Mouse (Mus musculus) spleen, adult 2 months (tissue): ENCODE measurements around the gene Tsc2. TPM values are rescaled to one million over a fixed set of nuclear protein-coding genes. Genes with fewer than 3 reads are reported as not detected.

Source experiments
- DNase-seq, 2 experiments: peaks; one replicate each; pipeline versions ENCODE4 v3.0.0 to v3.0.0-alpha.2; 2012 to 2021; ENCODE audit warnings: low spot score in 2 of 2, low read depth in 1 of 2
- H3K27ac ChIP-seq: fragments of 200-500 bp; 2 replicates; pipeline ENCODE4 v1.5.1; 2012; ENCODE audit warnings: low read length, inconsistent platforms; ENCODE audit not compliant: insufficient read depth
- H3K27me3 ChIP-seq: fragments of 200-500 bp; 2 replicates; pipeline ENCODE4 v1.6.1; 2012; ENCODE audit warnings: mild to moderate bottlenecking, moderate library complexity, low read length, inconsistent platforms; ENCODE audit not compliant: control insufficient read depth, insufficient read depth
- H3K36me3 ChIP-seq: fragments of 200-500 bp; 2 replicates; pipeline ENCODE4 v1.6.1; 2012; ENCODE audit warnings: mild to moderate bottlenecking, low read length, inconsistent platforms; ENCODE audit not compliant: control insufficient read depth, insufficient read depth
- H3K4me1 ChIP-seq: fragments of 200-500 bp; 2 replicates; pipeline ENCODE4 v1.6.1; 2011; ENCODE audit warnings: inconsistent platforms; ENCODE audit not compliant: control insufficient read depth, insufficient read depth, insufficient read length
- H3K4me3 ChIP-seq: fragments of 200-500 bp; 2 replicates; pipeline ENCODE4 v1.5.1; 2011; ENCODE audit warnings: mild to moderate bottlenecking, inconsistent platforms; ENCODE audit not compliant: insufficient read depth, insufficient read length; ENCODE audit errors: extremely low read depth
- CTCF ChIP-seq: fragments of 200-500 bp; IDR thresholded peaks from 2 replicates; pipeline ENCODE4 v1.5.1; 2011; ENCODE audit warnings: mild to moderate bottlenecking, inconsistent platforms; ENCODE audit not compliant: insufficient read depth, insufficient read length, insufficient replicate concordance; ENCODE audit errors: extremely low read depth
- POLR2A ChIP-seq: fragments of 200-500 bp; IDR thresholded peaks from 2 replicates; pipeline ENCODE4 v1.6.1; 2011; ENCODE audit warnings: low read depth, low read length, inconsistent platforms
- WGBS: fragments of 180-500 bp; shearing (Covaris S2); methylation state at CpG from one replicate; pipeline ENCODE4 v1.1.7; 2018; 5-methylcytosine and 5-hydroxymethylcytosine counted together
- polyA plus RNA-seq: library from polyadenylated mRNA; depleted of rRNA; stranded (reverse); fragments of >200 nt; gene quantifications from 2 replicates; pipeline ENCODE4 v1.2.3, GENCODE M21; 2012

Tsc2 gene
- polyA plus RNA-seq, 1 experiment: 86.1 TPM

- no peaks in the 10 kb centered on the region for H3K27me3 ChIP-seq
- no peak overlapping the region for H3K27ac ChIP-seq
- peaks cover 6% of the 10 kb centered on the region; the same call in 1 of the 2 replicates for H3K4me1 ChIP-seq
- TF ChIP-seq POLR2A (no peak), CTCF (no peak)
- no peaks in the 10 kb centered on the region for H3K36me3 ChIP-seq
- no peak overlapping the region for H3K4me3 ChIP-seq
- WGBS: 88% methylated on average over 5 of the region's 5 CpGs
- no peak for DNase-seq
Observed at GRCm38 (mm10) chr17:24636781-24637481, 4.5 kb upstream of the Tsc2 start.

- no peaks in the 10 kb centered on the region for H3K27me3 ChIP-seq
- no peak overlapping the region for H3K4me3 ChIP-seq
- no peak for TF ChIP-seq POLR2A
- no peak for TF ChIP-seq CTCF
- H3K27ac ChIP-seq: no peak overlapping the region
- WGBS: 90% methylated on average over 5 of the region's 5 CpGs
- no peak for DNase-seq
- no peaks in the 10 kb centered on the region for H3K36me3 ChIP-seq
- H3K4me1 ChIP-seq: peaks cover 7% of the 10 kb centered on the region; the same call in 1 of the 2 replicates
Observed at GRCm38 (mm10) chr17:24635694-24636093, 3.3 kb upstream of the Tsc2 start.

DNA sequence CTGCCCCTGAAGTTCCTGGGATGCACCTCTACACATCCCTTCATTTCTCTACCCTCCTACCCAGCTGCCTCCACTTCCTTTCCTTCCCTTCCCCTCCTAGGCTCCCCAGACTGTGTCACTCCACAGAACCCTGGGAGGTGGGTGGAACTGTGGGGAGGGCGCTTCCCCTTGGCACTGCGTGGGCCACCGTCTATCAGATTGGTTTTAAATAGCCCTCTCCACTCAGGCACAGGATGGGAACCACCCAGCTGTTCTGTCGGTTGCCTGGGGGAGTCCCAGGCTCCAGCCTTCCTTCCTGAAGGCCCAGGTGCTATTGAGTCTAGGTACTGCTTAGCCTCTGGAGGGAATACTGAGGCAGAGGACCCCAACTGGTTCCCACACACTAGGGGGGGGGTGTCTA is 2.6 kb upstream of the Tsc2 start:
- TF ChIP-seq CTCF (no peak), POLR2A (no peak)
- WGBS: 59% methylated on average over 4 of the region's 4 CpGs
- DNase-seq: no peak
- no peak overlapping the region for H3K4me3 ChIP-seq
- H3K4me1 ChIP-seq: peaks cover 7% of the 10 kb centered on the region; the same call in 1 of the 2 replicates
- H3K36me3 ChIP-seq: peaks cover 4% of the 10 kb centered on the region; the same call in 1 of the 2 replicates
- H3K27ac ChIP-seq: no peak overlapping the region
- no peaks in the 10 kb centered on the region for H3K27me3 ChIP-seq

DNA sequence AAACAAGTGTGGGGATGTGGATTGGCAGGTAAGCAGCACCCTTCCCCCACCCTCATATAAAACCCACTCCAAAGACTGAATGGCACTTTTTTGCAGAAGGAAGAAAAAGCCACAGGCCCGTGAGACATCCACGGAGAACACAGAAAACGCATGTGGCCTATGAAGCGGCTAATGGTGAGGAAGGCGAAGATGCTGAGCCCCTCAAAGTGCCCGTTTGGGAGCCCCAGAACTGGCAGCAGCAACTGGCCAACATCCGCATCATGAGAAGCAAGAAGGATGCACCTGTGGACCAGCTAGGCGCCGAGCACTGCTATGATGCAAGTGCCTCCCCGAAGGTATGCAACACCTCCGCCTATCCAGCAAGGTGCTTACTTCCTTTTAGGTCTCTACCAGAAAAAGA is 1.4 kb upstream of the Tsc2 start:
- no peak for DNase-seq
- 90% methylated on average over 11 of the region's 11 CpGs for WGBS
- TF ChIP-seq POLR2A (no peak), CTCF (no peak)
- H3K4me3 ChIP-seq: no peak overlapping the region
- H3K27ac ChIP-seq: no peak overlapping the region
- peaks cover 7% of the 10 kb centered on the region; the same call in 1 of the 2 replicates for H3K36me3 ChIP-seq
- H3K27me3 ChIP-seq: no peaks in the 10 kb centered on the region
- peaks cover 7% of the 10 kb centered on the region; the same call in 1 of the 2 replicates for H3K4me1 ChIP-seq

GRCm38 (mm10) chr17:24632813-24633449 is 501 bp upstream of the Tsc2 start:
- H3K36me3 ChIP-seq: peaks cover 7% of the 10 kb centered on the region; the same call in 1 of the 2 replicates
- no peaks in the 10 kb centered on the region for H3K27me3 ChIP-seq
- no peak for DNase-seq
- H3K4me3 ChIP-seq: peak overlapping the region; percentile 67
- peak overlapping the region; percentile 60 for H3K27ac ChIP-seq
- WGBS: 15% methylated on average over 22 of the region's 22 CpGs
- peaks cover 7% of the 10 kb centered on the region; the same call in 1 of the 2 replicates for H3K4me1 ChIP-seq
- TF ChIP-seq POLR2A (no peak), CTCF (no peak)

- no peaks in the 10 kb centered on the region for H3K27me3 ChIP-seq
- 91% methylated on average over 14 of the region's 14 CpGs for WGBS
- no peak overlapping the region for H3K27ac ChIP-seq
- no peak for DNase-seq
- H3K4me3 ChIP-seq: no peak overlapping the region
- peaks cover 16% of the 10 kb centered on the region for H3K36me3 ChIP-seq
- H3K4me1 ChIP-seq: peaks cover 7% of the 10 kb centered on the region; the same call in 1 of the 2 replicates
- TF ChIP-seq POLR2A: no peak
- no peak for TF ChIP-seq CTCF
Observed at GRCm38 (mm10) chr17:24630072-24630471, 2.4 kb downstream of the Tsc2 start.
